Mouse (Mus musculus) megakaryocyte-erythroid progenitor cell, adult 5-6 weeks (primary cell): ENCODE measurements around the gene Tpcn1. TPM values are rescaled to one million over a fixed set of nuclear protein-coding genes. Genes with fewer than 3 reads are reported as not detected.

Source experiments
- ATAC-seq: replicated peaks from 2 replicates; pipeline ENCODE4 v1.8.0; 2016; ENCODE audit warnings: mild to moderate bottlenecking, inconsistent platforms; ENCODE audit not compliant: severe bottlenecking, poor library complexity, low FRiP score, low TSS enrichment
- total RNA-seq, 2 experiments: library from RNA; stranded (forward) in 1 of 2; stranded (reverse) in 1 of 2; fragments of 200-1000, 215-1000 nt in 1 of 2; fragments of >200 nt in 1 of 2; fragmentation: Nextera tagmentation in 1 of 2; gene quantifications; 2 replicates each; pipeline ENCODE4 v1.2.3; 2014 to 2017

Tpcn1 gene
- 71.7 and 84.7 TPM in 2 replicates for total RNA-seq (2014; fragmentation: Nextera tagmentation)
- total RNA-seq (2017): 16.0 and 19.1 TPM in 2 replicates

- ATAC-seq: peak; percentile 88
Measured at GRCm38 (mm10) chr5:120588569-120589094, at the start of gene Tpcn1, which contains the start of gene Iqcd. Gene Tpcn1 (minus strand): TSS chr5:120588673. Gene Iqcd (plus strand): TSS chr5:120589016.

- no peak for ATAC-seq
Measured at GRCm38 (mm10) chr5:120635633-120636032, 47.2 kb upstream of the Tpcn1 start.

GRCm38 (mm10) chr5:120634860-120635259, 46.4 kb upstream of the Tpcn1 start:
- no peak for ATAC-seq

GRCm38 (mm10) chr5:120634131-120634530, 45.7 kb upstream of the Tpcn1 start, which contains the start of gene Cfap73:
Gene Cfap73 (minus strand): TSS chr5:120634235.
- no peak for ATAC-seq

GRCm38 (mm10) chr5:120631892-120632291, 43.4 kb upstream of the Tpcn1 start:
- no peak for ATAC-seq

- no peak for ATAC-seq
Measured at GRCm38 (mm10) chr5:120631128-120631527, 42.7 kb upstream of the Tpcn1 start.

GRCm38 (mm10) chr5:120628624-120629023, 40.2 kb upstream of the Tpcn1 start:
- peak; percentile 19; the same call in 1 of the 2 replicates for ATAC-seq

- ATAC-seq: no peak
Measured at GRCm38 (mm10) chr5:120627515-120628300, 39.2 kb upstream of the Tpcn1 start.

- peak; percentile 37; the same call in 1 of the 2 replicates for ATAC-seq
Measured at GRCm38 (mm10) chr5:120626399-120626798, 37.9 kb upstream of the Tpcn1 start.

GRCm38 (mm10) chr5:120624427-120624826, 36.0 kb upstream of the Tpcn1 start:
- ATAC-seq: no peak

- ATAC-seq: no peak
Measured at GRCm38 (mm10) chr5:120622198-120622851, 33.9 kb upstream of the Tpcn1 start.

- ATAC-seq: no peak
Measured at GRCm38 (mm10) chr5:120621846-120622197, 33.3 kb upstream of the Tpcn1 start.

GRCm38 (mm10) chr5:120621078-120621765, 32.7 kb upstream of the Tpcn1 start:
- no peak for ATAC-seq

GRCm38 (mm10) chr5:120620375-120621077, 32.1 kb upstream of the Tpcn1 start:
- peak; percentile 46 for ATAC-seq

- ATAC-seq: no peak
Measured at GRCm38 (mm10) chr5:120619201-120619600, 30.7 kb upstream of the Tpcn1 start.

GRCm38 (mm10) chr5:120618778-120619177, 30.3 kb upstream of the Tpcn1 start:
- no peak for ATAC-seq

- ATAC-seq: no peak
Measured at GRCm38 (mm10) chr5:120615903-120616302, 27.4 kb upstream of the Tpcn1 start.

- peak; percentile 87 for ATAC-seq
Measured at GRCm38 (mm10) chr5:120612822-120613604, 24.5 kb upstream of the Tpcn1 start.

GRCm38 (mm10) chr5:120612442-120612821, 24.0 kb upstream of the Tpcn1 start, which contains the start of the genes Rita1 and Ddx54:
Gene Rita1 (minus strand): TSS chr5:120612589.
Gene Ddx54 (plus strand): TSS chr5:120612739.
- ATAC-seq: peak; percentile 76
